Comparison of ENCODE assay signal across 10 mouse cellular contexts in genomic region chr9:60919936-60920672, GRCm38 (mm10).
DNase-seq lines count a peak whose midpoint lies in the region; ATAC-seq and TF ChIP-seq lines count a peak whose summit lies in the region.
"Had no signal": no experiment of that assay in that cellular context is flagged by ENCODE, and none has a peak within 500 bp of the region (broad histone marks: within the 10 kb centered on the region; RNA-seq: fewer than 3 reads in every experiment).

No protein-coding gene starts in this region.

- no peaks in the 10 kb centered on the region for H3K4me1 ChIP-seq in kidney, adult 2 months (ENCODE audit: control insufficient read depth, insufficient read depth, low read length)
- H3K4me1 ChIP-seq in E14TG2a.4 (replicated peaks; ENCODE audit: low read depth, low read length) = peaks cover 8% of the 10 kb centered on the region
- H3K4me1 ChIP-seq in embryonic facial prominence, embryonic 10.5 days = peaks cover 27% of the 10 kb centered on the region
- H3K4me1 ChIP-seq in forebrain, postnatal 0 days (ENCODE audit: insufficient read depth) = no peaks in the 10 kb centered on the region

- no peak overlapping the region for H3K4me3 ChIP-seq in kidney, adult 2 months (ENCODE audit: insufficient read depth, low read depth, low read length)
- peak overlapping the region; percentile 23; the same call in 1 of the 2 replicates for H3K4me3 ChIP-seq in E14TG2a.4 (replicated peaks; ENCODE audit: low read length)
- no peak overlapping the region for H3K4me3 ChIP-seq in embryonic facial prominence, embryonic 10.5 days
- H3K4me3 ChIP-seq in forebrain, postnatal 0 days (ENCODE audit: low read depth, low read length) = no peak overlapping the region

- 54% methylated on average over 8 of the region's 8 CpGs for WGBS in kidney, adult 2 months
- WGBS in embryonic facial prominence, embryonic 10.5 days = 60% methylated on average over 8 of the region's 8 CpGs
- 25% methylated on average over 8 of the region's 8 CpGs for WGBS in forebrain, postnatal 0 days

- H3K36me3 ChIP-seq in kidney, adult 2 months (ENCODE audit: control insufficient read depth, insufficient read depth, low read length) = no peaks in the 10 kb centered on the region
- no peaks in the 10 kb centered on the region for H3K36me3 ChIP-seq in E14TG2a.4 (ENCODE audit: insufficient read depth, low read length)
- no peaks in the 10 kb centered on the region for H3K36me3 ChIP-seq in embryonic facial prominence, embryonic 10.5 days (replicated peaks)
- H3K36me3 ChIP-seq in forebrain, postnatal 0 days (ENCODE audit: insufficient read depth) = no peaks in the 10 kb centered on the region

- H3K4me2 ChIP-seq in forebrain, postnatal 0 days (ENCODE audit: low read depth) = no peak overlapping the region

- no peak for TF ChIP-seq CTCF in kidney, adult 2 months (conservative IDR thresholded peaks at IDR 0.05; ENCODE audit: insufficient read depth, insufficient read length, low read depth, low read length)
- no peak for TF ChIP-seq CTCF in E14TG2a.4 (conservative IDR thresholded peaks at IDR 0.05; ENCODE audit: low read length)
- TF ChIP-seq CTCF in forebrain, postnatal 0 days (IDR thresholded peaks at IDR 0.05; ENCODE audit: low read depth) = no peak

- no peak overlapping the region for H3K9ac ChIP-seq in forebrain, postnatal 0 days

- H3K9me3 ChIP-seq in E14TG2a.4 (ENCODE audit: low read length) = no peaks in the 10 kb centered on the region; the same call in 1 of the 2 replicates
- no peaks in the 10 kb centered on the region for H3K9me3 ChIP-seq in embryonic facial prominence, embryonic 10.5 days
- no peaks in the 10 kb centered on the region for H3K9me3 ChIP-seq in forebrain, postnatal 0 days (ENCODE audit: low read length)

- H3K27me3 ChIP-seq in kidney, adult 2 months (replicated peaks; ENCODE audit: control insufficient read depth, insufficient read depth, low read length) = no peaks in the 10 kb centered on the region
- H3K27me3 ChIP-seq in E14TG2a.4 (ENCODE audit: insufficient read depth, low read length) = peaks cover 2% of the 10 kb centered on the region; the same call in 1 of the 2 replicates
- 0 out of 2 replicates have a peak, but pooled peaks cover 10% of the 10 kb centered on the region for H3K27me3 ChIP-seq in embryonic facial prominence, embryonic 10.5 days (replicated peaks; ENCODE audit: low read depth, poor library complexity, severe bottlenecking)
- no peaks in the 10 kb centered on the region for H3K27me3 ChIP-seq in forebrain, postnatal 0 days (ENCODE audit: insufficient read depth, low read length)

- DNase-seq in kidney, adult 2 months = peak; percentile 3
- no peak for DNase-seq in kidney, adult 9 months
- DNase-seq in embryonic facial prominence, embryonic 10.5 days (ENCODE audit: low spot score) = no peak
- DNase-seq in forebrain, postnatal 0 days = peak; percentile 45
- no peak for DNase-seq in right cerebral cortex, postnatal 10 days (ENCODE audit: low spot score in 2 of 2)
- DNase-seq in cerebellum, postnatal 36 days = no peak
- DNase-seq: cerebellum, adult 9-11 months; spleen, adult 18-20 months had no signal

- peak; percentile 50; the same call in 1 of the 2 replicates for ATAC-seq in forebrain, postnatal 0 days
- ATAC-seq: CD4-positive, CD25-positive, alpha-beta regulatory T cell, adult 4 months had no signal

- no peak overlapping the region for H3K27ac ChIP-seq in kidney, adult 2 months (ENCODE audit: insufficient read depth, low read depth, low read length)
- H3K27ac ChIP-seq in embryonic facial prominence, embryonic 10.5 days (replicated peaks) = peak overlapping the region; percentile 27
- H3K27ac ChIP-seq in forebrain, postnatal 0 days (ENCODE audit: low read depth, low read length) = no peak overlapping the region

- no peak for TF ChIP-seq POLR2A in kidney, adult 2 months (IDR thresholded peaks at IDR 0.05; ENCODE audit: low read depth, low read length)

Comparison
In these comparisons a context has a peak if more than half of its experiments do, and no peak if none do; other contexts are left out.
1. DNase-seq: peak in kidney, adult 2 months (single experiment) and forebrain, postnatal 0 days (single experiment); none in kidney, adult 9 months (single experiment), embryonic facial prominence, embryonic 10.5 days (single experiment), right cerebral cortex, postnatal 10 days (0 of 2) and cerebellum, postnatal 36 days (0 of 2).